Mouse (Mus musculus) left cerebral cortex, postnatal 14 days (tissue): ENCODE measurements at regions not wholly inside any gene's neighbourhood (a gene's known extent, or its start where the extent isn't known, plus 50 kb on each side); places are given as distances from the start of the nearest gene placed in this dataset.

Source experiments
- DNase-seq, 2 experiments: peaks; one replicate each; pipeline ENCODE4 v3.0.0; 2021 to 2022; ENCODE audit warnings: low spot score in 2 of 2, mixed read lengths in 1 of 2
- intact Hi-C: fragments of 180-260 bp; cut with DNase I; formaldehyde crosslinking; loops from one replicate; pipeline ENCODE4 v1.15.1; 2025

GRCm38 (mm10) chr1:73507071-73507754 is 491.5 kb upstream of the Tnp1 start:
- intact Hi-C loops, result no loop called here
- no peak for DNase-seq

- intact Hi-C loops, result no loop called here
- no peak for DNase-seq
These were observed 487.9 kb upstream of the Tnp1 start for GRCm38 (mm10) chr1:73503611-73504010.

GRCm38 (mm10) chr1:73500671-73501070 is 485.0 kb upstream of the Tnp1 start:
- intact Hi-C loops, result no loop called here
- no peak for DNase-seq

- no peak for DNase-seq
- intact Hi-C loops, result no loop called here
These were observed 480.5 kb upstream of the Tnp1 start for GRCm38 (mm10) chr1:73495971-73496749.

GRCm38 (mm10) chr1:73481956-73482355 is 466.2 kb upstream of the Tnp1 start:
- intact Hi-C loops, result no loop called here
- no peak for DNase-seq

DNA sequence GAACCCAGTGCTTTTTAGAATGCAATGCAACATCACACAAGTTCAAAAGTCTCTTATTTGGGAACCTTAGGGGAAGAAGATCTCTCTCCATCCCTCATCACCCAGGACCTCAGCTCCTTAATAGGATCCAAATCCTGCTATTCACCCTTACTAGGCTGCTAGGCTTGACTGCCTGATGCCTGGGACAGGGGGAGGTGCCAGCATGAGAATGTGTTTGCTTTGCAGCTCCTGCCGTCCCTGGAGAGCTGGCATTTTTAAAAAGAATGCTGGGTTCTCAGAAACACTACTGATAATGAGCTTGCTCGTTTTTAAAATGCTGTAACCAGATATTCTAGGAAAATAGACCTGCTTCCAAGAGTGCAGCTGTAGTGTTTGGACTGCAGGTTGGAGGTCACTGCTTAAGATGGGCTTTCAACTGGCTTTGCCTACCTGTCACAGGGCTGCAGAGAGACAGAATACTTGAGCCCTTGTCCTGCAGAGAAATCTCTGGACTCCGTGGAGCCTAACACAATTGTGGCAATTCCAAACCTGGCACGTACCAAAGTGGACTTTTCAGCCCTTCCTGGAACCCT is 463.7 kb upstream of the Tnp1 start:
- DNase-seq, result no peak
- intact Hi-C loops, result no loop called here

GRCm38 (mm10) chr1:73460598-73460997 is 444.9 kb upstream of the Tnp1 start:
- intact Hi-C loops, result no loop called here
- no peak for DNase-seq

- intact Hi-C loops, result no loop called here
- no peak for DNase-seq
These were observed 444.2 kb upstream of the Tnp1 start for GRCm38 (mm10) chr1:73459754-73460534.

- intact Hi-C loops, result no loop called here
- no peak for DNase-seq
These were observed 441.6 kb upstream of the Tnp1 start for GRCm38 (mm10) chr1:73457261-73457660.

DNA sequence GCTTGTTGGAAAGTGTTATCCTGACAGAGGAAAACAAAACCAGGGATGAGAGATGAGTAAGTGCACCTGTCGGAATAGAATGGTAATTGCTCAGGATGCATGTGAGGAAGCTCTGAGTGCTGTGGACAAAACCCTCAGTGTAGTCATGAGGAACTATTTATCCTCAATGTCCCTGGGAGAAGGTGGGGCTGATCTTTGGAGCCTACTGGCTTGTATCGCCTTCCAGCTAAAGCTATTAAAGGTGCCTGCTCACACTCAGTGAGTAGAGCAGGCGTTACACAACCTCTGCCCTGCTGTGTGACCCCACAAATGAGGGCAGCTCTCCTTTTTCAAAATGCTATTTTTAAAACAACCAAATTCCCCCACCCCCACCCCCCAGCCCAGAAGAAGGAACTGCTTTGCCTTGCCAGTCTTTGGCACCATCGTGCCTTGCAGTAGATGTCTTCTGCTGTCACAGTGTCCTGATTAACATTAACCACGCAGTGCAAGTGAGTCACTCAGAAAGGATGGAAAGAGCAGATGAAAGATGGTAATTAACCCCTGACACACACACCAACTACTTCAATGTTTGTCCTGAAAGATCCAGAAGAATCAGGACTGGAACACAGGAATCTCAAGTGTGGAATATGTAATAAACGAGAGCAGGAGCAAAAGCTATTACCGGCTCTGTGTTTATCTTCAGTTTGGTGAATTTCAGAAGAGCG is 440.8 kb upstream of the Tnp1 start:
- intact Hi-C loops, result no loop called here
- DNase-seq, result no peak

DNA sequence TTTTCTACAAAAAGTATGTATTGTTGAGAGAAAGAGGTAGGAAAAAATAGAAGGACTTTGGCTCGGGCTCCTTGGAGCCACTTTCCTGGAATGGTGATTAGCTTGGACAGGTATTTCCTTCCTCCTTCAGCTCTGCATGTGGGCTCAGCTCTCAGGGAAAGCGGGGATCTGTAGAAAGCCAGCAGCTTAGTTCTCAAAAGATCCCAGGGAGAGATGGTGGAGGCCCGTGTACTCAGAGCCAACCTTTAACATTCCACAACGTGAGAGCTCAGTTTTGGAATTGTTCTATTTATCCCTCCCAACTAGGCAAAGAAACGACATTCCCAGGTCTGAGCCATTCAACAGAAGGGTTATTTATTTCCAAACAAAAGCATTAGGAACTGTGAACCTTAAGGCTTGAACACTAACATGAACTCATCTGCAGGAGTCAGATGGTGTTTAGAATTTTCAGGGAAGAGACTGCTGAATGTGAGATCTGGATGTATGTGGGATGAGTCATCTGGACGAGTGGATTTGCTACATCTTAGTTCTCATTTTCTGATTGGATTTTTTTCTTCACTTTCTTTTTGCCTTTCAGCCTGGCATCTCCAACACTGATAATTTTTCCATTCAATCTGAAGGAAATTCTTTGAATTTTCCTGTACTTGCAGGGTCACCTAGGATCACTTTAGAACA is 428.6 kb upstream of the Tnp1 start:
- DNase-seq, result no peak
- intact Hi-C loops, result no loop called here

- intact Hi-C loops, result no loop called here
- no peak for DNase-seq
These were observed 422.7 kb upstream of the Tnp1 start for GRCm38 (mm10) chr1:73438385-73438784.

DNA sequence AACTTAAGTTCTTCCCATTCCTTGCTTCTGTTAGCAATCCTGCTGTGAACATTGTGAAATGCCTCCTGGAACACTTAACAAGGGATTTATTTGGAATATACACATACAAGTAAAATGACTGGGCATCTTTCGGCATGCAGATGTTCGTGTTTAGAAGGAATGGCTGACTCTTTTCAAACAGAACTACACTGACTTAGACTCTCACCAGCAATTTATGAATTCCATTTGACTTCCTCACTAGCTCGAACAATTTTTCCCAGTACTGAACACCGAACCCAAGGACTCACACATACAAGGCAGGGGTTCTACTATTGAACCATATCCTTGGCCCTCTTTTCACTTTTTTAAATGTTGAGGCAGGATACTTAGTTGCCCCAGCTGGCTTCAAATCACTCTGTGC is 412.4 kb upstream of the Tnp1 start:
- intact Hi-C loops, result no loop called here
- no peak for DNase-seq

DNA sequence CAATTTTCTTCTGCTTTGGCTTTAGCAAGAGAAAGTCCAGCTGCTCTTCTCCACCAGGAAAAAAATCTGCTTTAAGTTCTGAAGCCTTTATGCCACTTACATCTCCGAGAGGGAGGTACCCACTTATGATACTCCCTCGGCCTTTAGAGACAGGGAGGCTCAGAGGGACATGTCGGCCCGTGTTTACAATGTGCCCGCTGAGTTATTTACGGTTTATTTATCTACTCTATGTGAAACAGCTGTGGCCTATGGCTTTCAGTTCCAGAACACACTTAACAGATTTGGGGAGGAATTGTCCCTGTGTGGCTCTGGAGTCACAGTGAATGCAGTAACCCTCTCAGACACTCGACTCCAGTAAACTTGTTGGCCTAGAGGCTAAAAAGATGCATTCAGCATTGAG is 409.3 kb upstream of the Tnp1 start:
- intact Hi-C loops, result no loop called here
- no peak for DNase-seq

- no peak for DNase-seq
- intact Hi-C loops, result no loop called here
These were observed 402.5 kb upstream of the Tnp1 start for GRCm38 (mm10) chr1:73418196-73418595.

GRCm38 (mm10) chr1:73411452-73411851 is 395.7 kb upstream of the Tnp1 start:
- intact Hi-C loops, result no loop called here
- DNase-seq, result no peak

GRCm38 (mm10) chr1:73399178-73399577 is 383.5 kb upstream of the Tnp1 start:
- no peak for DNase-seq
- intact Hi-C loops, result no loop called here

GRCm38 (mm10) chr1:73395034-73395433 is 379.3 kb upstream of the Tnp1 start:
- intact Hi-C loops, result no loop called here
- DNase-seq, result no peak

DNA sequence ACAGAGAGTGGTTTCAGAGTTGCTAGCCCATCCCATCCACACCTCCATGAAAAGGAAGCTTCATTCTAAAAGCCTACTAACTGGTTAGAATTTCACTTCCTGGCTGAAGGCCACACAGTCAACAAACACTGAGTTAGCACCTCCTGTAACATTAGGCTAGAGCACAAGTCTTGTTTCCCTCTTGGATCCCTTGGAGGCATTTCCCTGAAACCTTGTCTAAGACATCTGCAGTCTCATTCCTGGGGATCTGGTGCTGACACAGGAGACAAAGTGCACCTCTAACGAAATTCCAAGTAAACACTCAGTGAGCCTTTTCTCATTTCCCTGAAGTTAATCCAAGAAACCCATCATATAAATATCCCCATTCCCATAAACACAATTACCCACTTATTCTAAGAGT is 378.8 kb upstream of the Tnp1 start:
- intact Hi-C loops, result no loop called here
- no peak for DNase-seq
